Mouse (Mus musculus) olfactory bulb, adult 2 months (tissue): ENCODE data around the gene Dhx58.

Source experiments
- CTCF ChIP-seq: fragments of 200-500 bp; IDR thresholded peaks from 2 replicates; pipeline ENCODE4 v1.5.1; 2012; ENCODE audit warnings: low read depth, mild to moderate bottlenecking, low read length, moderate library complexity; ENCODE audit not compliant: insufficient read depth
- POLR2A ChIP-seq: fragments of 200-500 bp; IDR thresholded peaks from 2 replicates; pipeline ENCODE4 v1.6.1; 2012; ENCODE audit warnings: mild to moderate bottlenecking, low read depth, low read length, moderate library complexity; ENCODE audit not compliant: insufficient read depth

- no peak for TF ChIP-seq POLR2A
- TF ChIP-seq CTCF = no peak
These were observed 33.0 kb downstream of the Dhx58 start for GRCm38 (mm10) chr11:100671049-100671448.
